Mouse (Mus musculus): ENCODE results near the gene Cycs. TPM values are rescaled to one million over a fixed set of nuclear protein-coding genes. Genes with fewer than 3 reads are reported as not detected.
"Not testable (repeated sequence)": the region's sequence is repeated elsewhere in the genome, so short reads cannot be mapped to it uniquely, and the experiment has no call there.

Cycs gene
- polyA plus RNA-seq, 1 experiment from 2014 or later, result 84.4 TPM

GRCm38 (mm10) chr6:50557566-50557965 lies 8.8 kb downstream of the Cycs start:
- no peak overlapping the region for H3K4me3 ChIP-seq (ENCODE audit: low read depth, low read length)
- H3K4me2 ChIP-seq (replicated peaks; ENCODE audit: low read depth), result no peak overlapping the region
- no peaks in the 10 kb centered on the region for H3K27me3 ChIP-seq (ENCODE audit: control insufficient read depth, insufficient read depth, low read length)
- DNase-seq (ENCODE audit: low spot score) (no peak), ATAC-seq (ENCODE audit: low FRiP score, low TSS enrichment) (no peak)
- H3K36me3 ChIP-seq (ENCODE audit: control insufficient read depth, insufficient read depth, low read length), result no peaks in the 10 kb centered on the region
- no peaks in the 10 kb centered on the region; the same call in 1 of the 2 replicates for H3K4me1 ChIP-seq (replicated peaks; ENCODE audit: control insufficient read depth, insufficient read depth)
- no peak overlapping the region for H3K9ac ChIP-seq (ENCODE audit: low read length)
- WGBS, result 87% methylated on average over 6 of the region's 6 CpGs
- H3K9me3 ChIP-seq (ENCODE audit: control insufficient read depth, low read length), result no peaks in the 10 kb centered on the region
- TF ChIP-seq CTCF (IDR thresholded peaks at IDR 0.05; ENCODE audit: low read depth) (peak; percentile 36), EP300 (optimal IDR thresholded peaks at IDR 0.05) (no peak)
- H3K27ac ChIP-seq (replicated peaks), result no peak overlapping the region

- H3K27ac ChIP-seq (replicated peaks); H3K4me1 ChIP-seq (replicated peaks; ENCODE audit: control insufficient read depth, insufficient read depth); H3K4me3 ChIP-seq (ENCODE audit: low read depth, low read length); ATAC-seq (ENCODE audit: low FRiP score, low TSS enrichment); DNase-seq (ENCODE audit: low spot score); H3K36me3 ChIP-seq (ENCODE audit: control insufficient read depth, insufficient read depth, low read length); H3K9me3 ChIP-seq (ENCODE audit: control insufficient read depth, low read length); H3K4me2 ChIP-seq (replicated peaks; ENCODE audit: low read depth); H3K27me3 ChIP-seq (ENCODE audit: control insufficient read depth, insufficient read depth, low read length); H3K9ac ChIP-seq (ENCODE audit: low read length): not testable (repeated sequence)
- 60% methylated on average over 2 of the region's 2 CpGs for WGBS
These were observed 12.1 kb downstream of the Cycs start for GRCm38 (mm10) chr6:50554223-50554622.

GRCm38 (mm10) chr6:50552881-50553518 lies 13.3 kb downstream of the Cycs start:
- no peaks in the 10 kb centered on the region for H3K36me3 ChIP-seq (ENCODE audit: control insufficient read depth, insufficient read depth, low read length)
- peak; percentile 83 for ATAC-seq (ENCODE audit: low FRiP score, low TSS enrichment)
- no peak for DNase-seq (ENCODE audit: low spot score)
- H3K4me3 ChIP-seq (ENCODE audit: low read depth, low read length), result no peak overlapping the region
- no peak overlapping the region for H3K4me2 ChIP-seq (replicated peaks; ENCODE audit: low read depth)
- 54% methylated on average over 5 of the region's 5 CpGs for WGBS
- H3K27me3 ChIP-seq (ENCODE audit: control insufficient read depth, insufficient read depth, low read length), result no peaks in the 10 kb centered on the region
- no peak overlapping the region for H3K9ac ChIP-seq (ENCODE audit: low read length)
- no peaks in the 10 kb centered on the region; the same call in 1 of the 2 replicates for H3K4me1 ChIP-seq (replicated peaks; ENCODE audit: control insufficient read depth, insufficient read depth)
- H3K27ac ChIP-seq (replicated peaks), result no peak overlapping the region
- TF ChIP-seq EP300 (optimal IDR thresholded peaks at IDR 0.05), result no peak
- TF ChIP-seq CTCF (IDR thresholded peaks at IDR 0.05; ENCODE audit: low read depth), result no peak
- no peaks in the 10 kb centered on the region for H3K9me3 ChIP-seq (ENCODE audit: control insufficient read depth, low read length)

GRCm38 (mm10) chr6:50549791-50550190 lies 16.5 kb downstream of the Cycs start:
- no peak overlapping the region for H3K4me2 ChIP-seq (replicated peaks; ENCODE audit: low read depth)
- H3K9me3 ChIP-seq (ENCODE audit: control insufficient read depth, low read length), result no peaks in the 10 kb centered on the region
- H3K27ac ChIP-seq (replicated peaks), result no peak overlapping the region
- H3K4me3 ChIP-seq (ENCODE audit: low read depth, low read length), result no peak overlapping the region
- no peaks in the 10 kb centered on the region for H3K36me3 ChIP-seq (ENCODE audit: control insufficient read depth, insufficient read depth, low read length)
- ATAC-seq (ENCODE audit: low FRiP score, low TSS enrichment) (no peak), DNase-seq (ENCODE audit: low spot score) (no peak)
- no peaks in the 10 kb centered on the region for H3K27me3 ChIP-seq (ENCODE audit: control insufficient read depth, insufficient read depth, low read length)
- H3K9ac ChIP-seq (ENCODE audit: low read length), result no peak overlapping the region
- H3K4me1 ChIP-seq (replicated peaks; ENCODE audit: control insufficient read depth, insufficient read depth), result no peaks in the 10 kb centered on the region; the same call in 1 of the 2 replicates
- WGBS, result 74% methylated on average over 7 of the region's 7 CpGs
- TF ChIP-seq EP300 (optimal IDR thresholded peaks at IDR 0.05) (no peak), CTCF (IDR thresholded peaks at IDR 0.05; ENCODE audit: low read depth) (no peak)

GRCm38 (mm10) chr6:50549051-50549450 lies 17.3 kb downstream of the Cycs start:
- TF ChIP-seq CTCF (IDR thresholded peaks at IDR 0.05; ENCODE audit: low read depth) (no peak), EP300 (optimal IDR thresholded peaks at IDR 0.05) (no peak)
- Histone ChIP-seq H3K4me1 (replicated peaks; ENCODE audit: control insufficient read depth, insufficient read depth) (no peaks in the 10 kb centered on the region; the same call in 1 of the 2 replicates), H3K4me3 (ENCODE audit: low read depth, low read length) (no peak overlapping the region), H3K4me2 (replicated peaks; ENCODE audit: low read depth) (no peak overlapping the region), H3K27me3 (ENCODE audit: control insufficient read depth, insufficient read depth, low read length) (no peaks in the 10 kb centered on the region), H3K9ac (ENCODE audit: low read length) (no peak overlapping the region), H3K27ac (replicated peaks) (no peak overlapping the region), H3K36me3 (ENCODE audit: control insufficient read depth, insufficient read depth, low read length) (no peaks in the 10 kb centered on the region), H3K9me3 (ENCODE audit: control insufficient read depth, low read length) (no peaks in the 10 kb centered on the region)
- ATAC-seq (ENCODE audit: low FRiP score, low TSS enrichment) (no peak), DNase-seq (ENCODE audit: low spot score) (no peak)
- 73% methylated on average over 5 of the region's 5 CpGs for WGBS

- Histone ChIP-seq H3K36me3 (ENCODE audit: control insufficient read depth, insufficient read depth, low read length) (no peaks in the 10 kb centered on the region), H3K9me3 (ENCODE audit: control insufficient read depth, low read length) (no peaks in the 10 kb centered on the region), H3K9ac (ENCODE audit: low read length) (no peak overlapping the region), H3K27me3 (ENCODE audit: control insufficient read depth, insufficient read depth, low read length) (no peaks in the 10 kb centered on the region), H3K27ac (replicated peaks) (no peak overlapping the region), H3K4me1 (replicated peaks; ENCODE audit: control insufficient read depth, insufficient read depth) (no peaks in the 10 kb centered on the region; the same call in 1 of the 2 replicates), H3K4me2 (replicated peaks; ENCODE audit: low read depth) (no peak overlapping the region), H3K4me3 (ENCODE audit: low read depth, low read length) (no peak overlapping the region)
- WGBS, result 18% methylated on average over 10 of the region's 10 CpGs
- DNase-seq (ENCODE audit: low spot score), result no peak
- ATAC-seq (ENCODE audit: low FRiP score, low TSS enrichment), result peak; percentile 78; the same call in 1 of the 2 replicates
- TF ChIP-seq EP300 (optimal IDR thresholded peaks at IDR 0.05) (no peak), CTCF (IDR thresholded peaks at IDR 0.05; ENCODE audit: low read depth) (peak; percentile 90)
These were observed 20.8 kb downstream of the Cycs start for GRCm38 (mm10) chr6:50545412-50546043.

Data from stomach, postnatal 0 days (tissue).